Mouse (Mus musculus) MEL (cell line): Measurements from ENCODE around the gene Myo5a. TPM values are rescaled to one million over a fixed set of nuclear protein-coding genes. Genes with fewer than 3 reads are reported as not detected.

Source experiments
- DNase-seq: peaks from one replicate; pipeline ENCODE4 v3.0.0; 2011; ENCODE audit warnings: low read depth, low spot score
- H3K27ac ChIP-seq: 2 replicates; pipeline ENCODE4 v1.5.1; 2012; ENCODE audit warnings: low read depth, mild to moderate bottlenecking, control low read depth, low read length, moderate library complexity; ENCODE audit not compliant: control insufficient read depth
- H3K27me3 ChIP-seq, 2 experiments: fragments of 150-350 bp in 1 of 2; sonication (generic) in 1 of 2; 2 replicates each; pipeline ENCODE4 v1.6.1; 2012; ENCODE audit warnings: low read length in 2 of 2, mild to moderate bottlenecking in 2 of 2, improper control_type of control experiment in 1 of 2, moderate library complexity in 1 of 2; ENCODE audit not compliant: insufficient read depth in 2 of 2, control insufficient read depth in 1 of 2
- H3K36me3 ChIP-seq, 2 experiments: 2 replicates each; pipeline ENCODE4 v1.6.1; 2012 to 2014; ENCODE audit warnings: low read length in 2 of 2, improper control_type of control experiment in 1 of 2, inconsistent platforms in 1 of 2, mild to moderate bottlenecking in 1 of 2; ENCODE audit not compliant: insufficient read depth in 2 of 2, control insufficient read depth in 1 of 2
- H3K4me1 ChIP-seq, 2 experiments: fragments of 150-350 bp in 1 of 2; sonication (generic) in 1 of 2; 2 replicates each; pipeline ENCODE4 v1.6.1; 2012; ENCODE audit warnings: low read length in 2 of 2, improper control_type of control experiment in 1 of 2, mild to moderate bottlenecking in 1 of 2; ENCODE audit not compliant: insufficient read depth in 2 of 2, control insufficient read depth in 1 of 2
- H3K4me3 ChIP-seq, 2 experiments: fragments of 150-350 bp in 1 of 2; sonication (generic) in 1 of 2; 2 replicates each; pipeline ENCODE4 v1.5.1; 2012; ENCODE audit warnings: low read depth in 2 of 2, low read length in 2 of 2, mild to moderate bottlenecking in 2 of 2, moderate library complexity in 2 of 2, control low read depth in 1 of 2, improper control_type of control experiment in 1 of 2; ENCODE audit not compliant: control insufficient read depth in 1 of 2, insufficient read depth in 1 of 2
- H3K79me2 ChIP-seq: 2 replicates; pipeline ENCODE4 v1.6.1; 2012; ENCODE audit warnings: mild to moderate bottlenecking, low read length, moderate library complexity; ENCODE audit not compliant: control insufficient read depth, poor library complexity, insufficient read depth
- H3K9ac ChIP-seq: 2 replicates; pipeline ENCODE4 v1.6.1; 2012; ENCODE audit warnings: low read depth, mild to moderate bottlenecking, control low read depth, low read length, moderate library complexity; ENCODE audit not compliant: control insufficient read depth, poor library complexity, severe bottlenecking
- H3K9me3 ChIP-seq: fragments of 150-350 bp; sonication (generic); replicated peaks from 2 replicates; pipeline ENCODE4 v1.6.1; 2012; ENCODE audit warnings: mild to moderate bottlenecking, low read length, improper control_type of control experiment, moderate library complexity; ENCODE audit not compliant: insufficient read depth
- BHLHE40 ChIP-seq: IDR thresholded peaks from 2 replicates; pipeline ENCODE4 v1.6.1; 2012; ENCODE audit warnings: low read depth, mild to moderate bottlenecking, inconsistent platforms, low read length, improper control_type of control experiment, borderline replicate concordance
- CTCF ChIP-seq, 3 experiments: IDR thresholded peaks in 2 of 3; conservative IDR thresholded peaks in 1 of 3; 2 replicates each; pipeline ENCODE4 v1.5.1; 2011 to 2012; ENCODE audit warnings: low read length in 3 of 3, low read depth in 2 of 3, mild to moderate bottlenecking in 2 of 3, improper control_type of control experiment in 1 of 3, inconsistent platforms in 1 of 3, mixed read lengths in 1 of 3, moderate library complexity in 1 of 3; ENCODE audit not compliant: control insufficient read depth in 1 of 3, insufficient read depth in 1 of 3, poor library complexity in 1 of 3, severe bottlenecking in 1 of 3
- E2F4 ChIP-seq: IDR thresholded peaks from 2 replicates; pipeline ENCODE4 v1.6.1; 2011; ENCODE audit warnings: low read depth, low read length, improper control_type of control experiment, borderline replicate concordance
- EP300 ChIP-seq, 2 experiments: IDR thresholded peaks; 2 replicates each; pipeline ENCODE4 v1.6.1; 2011; ENCODE audit warnings: improper control_type of control experiment in 2 of 2, low read length in 2 of 2, low read depth in 1 of 2, mild to moderate bottlenecking in 1 of 2
- HCFC1 ChIP-seq: IDR thresholded peaks from 2 replicates; pipeline ENCODE4 v1.6.1; 2012; ENCODE audit warnings: low read depth, mild to moderate bottlenecking, inconsistent platforms, low read length, improper control_type of control experiment, moderate library complexity
- JUND ChIP-seq: IDR thresholded peaks from 2 replicates; pipeline ENCODE4 v1.6.1; 2011; ENCODE audit warnings: low read depth, mild to moderate bottlenecking, improper control_type of control experiment, low read length
- MAFK ChIP-seq: IDR thresholded peaks from 2 replicates; pipeline ENCODE4 v1.6.1; 2011; ENCODE audit warnings: low read depth, mild to moderate bottlenecking, low read length, improper control_type of control experiment, borderline replicate concordance
- MEF2A ChIP-seq: IDR thresholded peaks from 2 replicates; pipeline ENCODE4 v1.6.1; 2014; ENCODE audit warnings: low read depth, mild to moderate bottlenecking, inconsistent platforms, low read length, improper control_type of control experiment; ENCODE audit not compliant: poor library complexity, insufficient replicate concordance, severe bottlenecking; ENCODE audit errors: extremely low read depth
- MXI1 ChIP-seq: IDR thresholded peaks from 2 replicates; pipeline ENCODE4 v1.6.1; 2011; ENCODE audit warnings: mild to moderate bottlenecking, low read depth, low read length, improper control_type of control experiment
- MYB ChIP-seq: IDR thresholded peaks from 2 replicates; pipeline ENCODE4 v1.6.1; 2011; ENCODE audit warnings: mild to moderate bottlenecking, low read depth, low read length, improper control_type of control experiment
- NRF1 ChIP-seq: IDR thresholded peaks from 2 replicates; pipeline ENCODE4 v1.6.1; 2014; ENCODE audit warnings: low read depth, mild to moderate bottlenecking, inconsistent platforms, low read length, improper control_type of control experiment, moderate library complexity; ENCODE audit not compliant: poor library complexity, insufficient read depth, severe bottlenecking
- POLR2A ChIP-seq, 2 experiments: IDR thresholded peaks; 2 replicates each; pipeline ENCODE4 v1.6.1; 2011 to 2012; ENCODE audit warnings: low read length in 2 of 2, mild to moderate bottlenecking in 2 of 2, control low read depth in 1 of 2, improper control_type of control experiment in 1 of 2, low read depth in 1 of 2, moderate library complexity in 1 of 2; ENCODE audit not compliant: control insufficient read depth in 1 of 2, insufficient read depth in 1 of 2, poor library complexity in 1 of 2
- POLR2AphosphoS5 ChIP-seq: IDR thresholded peaks from 2 replicates; pipeline ENCODE4 v1.6.1; 2012; ENCODE audit warnings: low read depth, borderline replicate concordance, mild to moderate bottlenecking, inconsistent platforms, low read length, moderate library complexity, mixed read lengths
- RAD21 ChIP-seq: IDR thresholded peaks from 2 replicates; pipeline ENCODE4 v1.6.1; 2011; ENCODE audit warnings: mild to moderate bottlenecking, low read depth, low read length, improper control_type of control experiment
- SMC3 ChIP-seq: IDR thresholded peaks from 2 replicates; pipeline ENCODE4 v1.6.1; 2011; ENCODE audit warnings: low read depth, low read length, improper control_type of control experiment
- TAL1 ChIP-seq: IDR thresholded peaks from 2 replicates; pipeline ENCODE4 v1.6.1; 2012; ENCODE audit warnings: mild to moderate bottlenecking, inconsistent platforms, low read length, moderate library complexity, mixed read lengths
- TCF12 ChIP-seq: IDR thresholded peaks from 2 replicates; pipeline ENCODE4 v1.6.1; 2014; ENCODE audit warnings: low read depth, mild to moderate bottlenecking, inconsistent platforms, low read length, improper control_type of control experiment, moderate library complexity
- UBTF ChIP-seq: IDR thresholded peaks from 2 replicates; pipeline ENCODE4 v1.6.1; 2012; ENCODE audit warnings: low read depth, mild to moderate bottlenecking, inconsistent platforms, low read length, improper control_type of control experiment, moderate library complexity, borderline replicate concordance; ENCODE audit not compliant: insufficient read depth
- USF2 ChIP-seq, 2 experiments: IDR thresholded peaks; 2 replicates each; pipeline ENCODE4 v1.6.1; 2011 to 2012; ENCODE audit warnings: improper control_type of control experiment in 2 of 2, low read length in 2 of 2, borderline replicate concordance in 1 of 2, inconsistent platforms in 1 of 2, low read depth in 1 of 2, mild to moderate bottlenecking in 1 of 2; ENCODE audit not compliant: insufficient read depth in 1 of 2
- ZC3H11A ChIP-seq: IDR thresholded peaks from 2 replicates; pipeline ENCODE4 v1.6.1; 2012; ENCODE audit warnings: low read depth, mild to moderate bottlenecking, inconsistent platforms, low read length, improper control_type of control experiment
- ZMIZ1 ChIP-seq: IDR thresholded peaks from 2 replicates; pipeline ENCODE4 v1.6.1; 2012; ENCODE audit warnings: low read depth, mild to moderate bottlenecking, inconsistent platforms, low read length, improper control_type of control experiment, moderate library complexity
- polyA plus RNA-seq, 2 experiments: library from polyadenylated mRNA; stranded (reverse) in 1 of 2; unstranded in 1 of 2; fragments of >175 nt in 1 of 2; fragments of >200 nt in 1 of 2; gene quantifications; 2 replicates each; pipeline versions ENCODE4 v1.2.1 to v1.2.4; 2012; ENCODE audit warnings: low replicate concordance in 2 of 2, low read depth in 1 of 2; ENCODE audit not compliant: insufficient read length in 2 of 2, insufficient read depth in 1 of 2, missing spikeins in 1 of 2
- total RNA-seq: library from RNA; depleted of rRNA; stranded (reverse); fragments of 300-350 nt; gene quantifications from 2 replicates; pipeline ENCODE4 v1.2.3, GENCODE M21; 2012

Gene Myo5a
- total and polyA plus RNA-seq, 3 experiments = 18.9 to 208 (median 49.0) TPM

GRCm38 (mm10) chr9:75041840-75042525, 28.8 kb upstream of the Myo5a start:
- no peaks in the 10 kb centered on the region for H3K9me3 ChIP-seq
- H3K4me1 ChIP-seq = peaks cover 15 to 17% of the 10 kb centered on the region in 2 experiments
- H3K36me3 ChIP-seq = peaks cover 16 to 46% of the 10 kb centered on the region in 2 experiments
- H3K79me2 ChIP-seq = peaks cover 61% of the 10 kb centered on the region
- no peak overlapping the region for H3K9ac ChIP-seq
- TF ChIP-seq ZMIZ1 = no peak
- no peak for TF ChIP-seq POLR2AphosphoS5
- TF ChIP-seq MYB = no peak
- TF ChIP-seq HCFC1 = no peak
- no peak for TF ChIP-seq MEF2A
- no peak for TF ChIP-seq E2F4
- TF ChIP-seq BHLHE40 = no peak
- no peak for TF ChIP-seq MAFK
- no peak for TF ChIP-seq TCF12
- peak in 2 of 3 experiments; percentile 7 to 49; a peak in 2 of 6 replicates for TF ChIP-seq CTCF (IDR thresholded peaks at IDR 0.05 in 2 of 3, conservative IDR thresholded peaks at IDR 0.05 in 1 of 3; ENCODE audit: control insufficient read depth in 1 of 3, insufficient read depth in 1 of 3, low read depth in 2 of 3, low read length in 3 of 3, poor library complexity in 1 of 3, severe bottlenecking in 1 of 3)
- TF ChIP-seq RAD21 = no peak
- no peak for TF ChIP-seq JUND
- no peak for TF ChIP-seq NRF1
- 0 out of 2 replicates have a peak, but pooled peaks have one; percentile 3 for TF ChIP-seq SMC3
- TF ChIP-seq POLR2A (IDR thresholded peaks at IDR 0.05; ENCODE audit: control insufficient read depth in 1 of 2, insufficient read depth in 1 of 2, low read depth in 1 of 2, low read length in 2 of 2, poor library complexity in 1 of 2) = no peak
- TF ChIP-seq USF2 (IDR thresholded peaks at IDR 0.05; ENCODE audit: borderline replicate concordance in 1 of 2, insufficient read depth in 1 of 2, low read depth in 1 of 2, low read length in 2 of 2) = no peak
- TF ChIP-seq EP300 (IDR thresholded peaks at IDR 0.05; ENCODE audit: low read depth in 1 of 2, low read length in 2 of 2) = no peak
- TF ChIP-seq TAL1 = no peak
- no peak overlapping the region for H3K4me3 ChIP-seq
- no peaks in the 10 kb centered on the region for H3K27me3 ChIP-seq
- DNase-seq = no peak
- no peak overlapping the region for H3K27ac ChIP-seq

GRCm38 (mm10) chr9:75043191-75043590, 27.6 kb upstream of the Myo5a start:
- H3K9me3 ChIP-seq = no peaks in the 10 kb centered on the region
- no peak overlapping the region for H3K4me3 ChIP-seq
- no peak for DNase-seq
- no peak overlapping the region for H3K27ac ChIP-seq
- H3K27me3 ChIP-seq = no peaks in the 10 kb centered on the region
- peaks cover 15 to 17% of the 10 kb centered on the region in 2 experiments for H3K4me1 ChIP-seq
- no peak overlapping the region for H3K9ac ChIP-seq
- H3K79me2 ChIP-seq = peaks cover 58% of the 10 kb centered on the region
- TF ChIP-seq ZMIZ1 (no peak), USF2 (IDR thresholded peaks at IDR 0.05; ENCODE audit: borderline replicate concordance in 1 of 2, insufficient read depth in 1 of 2, low read depth in 1 of 2, low read length in 2 of 2) (no peak), ZC3H11A (no peak), UBTF (no peak), MXI1 (no peak), BHLHE40 (no peak), RAD21 (no peak), CTCF (IDR thresholded peaks at IDR 0.05 in 2 of 3, conservative IDR thresholded peaks at IDR 0.05 in 1 of 3; ENCODE audit: control insufficient read depth in 1 of 3, insufficient read depth in 1 of 3, low read depth in 2 of 3, low read length in 3 of 3, poor library complexity in 1 of 3, severe bottlenecking in 1 of 3) (no peak)
- peaks cover 16 to 52% of the 10 kb centered on the region in 2 experiments for H3K36me3 ChIP-seq
